Mouse (Mus musculus) kidney, embryonic 14.5 days (tissue): ENCODE data around the gene Sirt2. TPM values are rescaled to one million over a fixed set of nuclear protein-coding genes. Genes with fewer than 3 reads are reported as not detected.

Experiments
- ATAC-seq: fragments of 200-750 bp; cut with Nextera tagmentation; 2 replicates; pipeline ENCODE4 v1.8.0; 2017; ENCODE audit warnings: moderate number of reproducible peaks, mild to moderate bottlenecking, moderate TSS enrichment, moderate library complexity; ENCODE audit not compliant: low FRiP score, low TSS enrichment
- H3K27ac ChIP-seq: fragments of 300-500 bp; sonication (generic); 2 replicates; pipeline ENCODE4 v1.5.1; 2014; ENCODE audit warnings: low read depth, mild to moderate bottlenecking, low read length, moderate library complexity, mixed read lengths
- H3K27me3 ChIP-seq: fragments of 300-500 bp; sonication (generic); 2 replicates; pipeline ENCODE4 v1.6.1; 2014; ENCODE audit warnings: mild to moderate bottlenecking, low read length; ENCODE audit not compliant: control insufficient read depth, insufficient read depth
- H3K36me3 ChIP-seq: fragments of 300-500 bp; sonication (generic); 2 replicates; pipeline ENCODE4 v1.6.1; 2014; ENCODE audit warnings: low read length, mixed read lengths; ENCODE audit not compliant: control insufficient read depth, insufficient read depth
- H3K4me1 ChIP-seq: fragments of 300-500 bp; sonication (generic); 2 replicates; pipeline ENCODE4 v1.6.1; 2014; ENCODE audit warnings: low read length, mixed read lengths; ENCODE audit not compliant: control insufficient read depth, insufficient read depth
- H3K4me2 ChIP-seq: fragments of 300-500 bp; sonication (generic); replicated peaks from 2 replicates; pipeline ENCODE4 v1.6.1; 2014; ENCODE audit warnings: low read depth, mild to moderate bottlenecking, low read length
- H3K4me3 ChIP-seq: fragments of 300-500 bp; sonication (generic); 2 replicates; pipeline ENCODE4 v1.5.1; 2014; ENCODE audit warnings: mild to moderate bottlenecking, low read length
- H3K9ac ChIP-seq: fragments of 300-500 bp; sonication (generic); 2 replicates; pipeline ENCODE4 v1.6.1; 2014; ENCODE audit warnings: low read depth, mild to moderate bottlenecking, low read length, moderate library complexity
- H3K9me3 ChIP-seq: fragments of 300-500 bp; sonication (generic); 2 replicates; pipeline ENCODE4 v1.6.1; 2016; ENCODE audit warnings: low read length; ENCODE audit not compliant: control insufficient read depth
- WGBS: fragments of 180-500 bp; shearing (Covaris S2); extraction: QIAGEN DNeasy Blood & Tissue Kit; methylation state at CpG from one replicate; pipeline ENCODE4 v1.1.7; 2014; 5-methylcytosine and 5-hydroxymethylcytosine counted together
- polyA plus RNA-seq: library from polyadenylated mRNA; unstranded; fragments of >200 nt; fragmentation: Nextera tagmentation; extraction: Ambion mirVana; gene quantifications from 2 replicates; pipeline ENCODE4 v1.2.1, GENCODE M21; 2014

Sirt2 gene
- polyA plus RNA-seq, 1 experiment from 2014 or later: 56.7 TPM

- ATAC-seq: no peak
- Histone ChIP-seq H3K4me3 (no peak overlapping the region), H3K9me3 (no peaks in the 10 kb centered on the region), H3K27me3 (no peaks in the 10 kb centered on the region), H3K36me3 (peaks cover under 1% of the 10 kb centered on the region; the same call in 1 of the 2 replicates), H3K4me1 (peaks cover 16% of the 10 kb centered on the region), H3K27ac (no peak overlapping the region), H3K9ac (no peak overlapping the region), H3K4me2 (no peak overlapping the region)
- WGBS: 95% methylated on average over 8 of the region's 9 CpGs
These were observed 21.3 kb downstream of the Sirt2 start for GRCm38 (mm10) chr7:28787884-28788283.

GRCm38 (mm10) chr7:28788307-28789195, 22.0 kb downstream of the Sirt2 start, which contains the start of gene Rinl:
TSS of gene Rinl (plus strand) at chr7:28788969.
- no peak within 1 kb of the TSS for H3K9ac ChIP-seq
- H3K9me3 ChIP-seq: no peaks in the 10 kb centered on the region
- no peaks in the 10 kb centered on the region for H3K27me3 ChIP-seq
- H3K4me3 ChIP-seq: no peak within 1 kb of the TSS
- no peaks in the 10 kb centered on the region; the same call in 1 of the 2 replicates for H3K36me3 ChIP-seq
- 59% methylated on average over 5 of the region's 5 CpGs for WGBS
- peaks cover 16% of the 10 kb centered on the region for H3K4me1 ChIP-seq
- peak within 1 kb of the TSS; percentile 47; the same call in 1 of the 2 replicates for H3K27ac ChIP-seq
- no peak within 1 kb of the TSS for H3K4me2 ChIP-seq
- ATAC-seq: no peak

- WGBS: 53% methylated on average over 3 of the region's 3 CpGs
These were observed 22.7 kb downstream of the Sirt2 start for GRCm38 (mm10) chr7:28789235-28789634.

GRCm38 (mm10) chr7:28790066-28790806, 23.7 kb downstream of the Sirt2 start:
- Histone ChIP-seq H3K4me3 (no peak overlapping the region), H3K27me3 (no peaks in the 10 kb centered on the region), H3K9ac (no peak overlapping the region), H3K4me1 (peaks cover 16% of the 10 kb centered on the region), H3K9me3 (no peaks in the 10 kb centered on the region), H3K27ac (0 out of 2 replicates have a peak overlapping the region, but pooled peaks have one; percentile 30), H3K4me2 (no peak overlapping the region), H3K36me3 (no peaks in the 10 kb centered on the region; the same call in 1 of the 2 replicates)
- ATAC-seq: peak; percentile 67
- whole genome bisulfite sequencing: 51% methylated on average over 8 of the region's 8 CpGs

More at GRCm38 (mm10) chr7:28789235-28789634, 22.7 kb downstream of the Sirt2 start:
- Histone ChIP-seq H3K4me1 (peaks cover 16% of the 10 kb centered on the region), H3K9ac (no peak overlapping the region), H3K27me3 (no peaks in the 10 kb centered on the region), H3K4me3 (no peak overlapping the region), H3K27ac (peak overlapping the region; percentile 47; the same call in 1 of the 2 replicates), H3K4me2 (no peak overlapping the region), H3K9me3 (no peaks in the 10 kb centered on the region), H3K36me3 (no peaks in the 10 kb centered on the region; the same call in 1 of the 2 replicates)
- no peak for ATAC-seq

GRCm38 (mm10) chr7:28791706-28792105, 25.2 kb downstream of the Sirt2 start:
- no peaks in the 10 kb centered on the region for H3K9me3 ChIP-seq
- H3K4me3 ChIP-seq: no peak overlapping the region
- H3K4me2 ChIP-seq: no peak overlapping the region
- no peaks in the 10 kb centered on the region for H3K27me3 ChIP-seq
- H3K27ac ChIP-seq: no peak overlapping the region
- no peak overlapping the region for H3K9ac ChIP-seq
- peaks cover 16% of the 10 kb centered on the region for H3K4me1 ChIP-seq
- no peak for ATAC-seq
- no peaks in the 10 kb centered on the region; the same call in 1 of the 2 replicates for H3K36me3 ChIP-seq

- Histone ChIP-seq H3K4me1 (peaks cover 20% of the 10 kb centered on the region), H3K27ac (no peak overlapping the region)
These were observed 26.1 kb downstream of the Sirt2 start for GRCm38 (mm10) chr7:28792391-28793185.

GRCm38 (mm10) chr7:28793834-28794233, 27.3 kb downstream of the Sirt2 start:
- no peaks in the 10 kb centered on the region for H3K36me3 ChIP-seq
- no peaks in the 10 kb centered on the region for H3K27me3 ChIP-seq
- H3K4me2 ChIP-seq: no peak overlapping the region
- H3K4me1 ChIP-seq: peaks cover 15% of the 10 kb centered on the region
- no peaks in the 10 kb centered on the region for H3K9me3 ChIP-seq
- ATAC-seq: no peak
- 38% methylated on average over 2 of the region's 2 CpGs for WGBS
- no peak overlapping the region for H3K27ac ChIP-seq
- H3K4me3 ChIP-seq: no peak overlapping the region
- H3K9ac ChIP-seq: no peak overlapping the region

More at GRCm38 (mm10) chr7:28792391-28793185, 26.1 kb downstream of the Sirt2 start:
- Histone ChIP-seq H3K9ac (no peak overlapping the region), H3K36me3 (no peaks in the 10 kb centered on the region; the same call in 1 of the 2 replicates), H3K4me2 (no peak overlapping the region), H3K9me3 (no peaks in the 10 kb centered on the region), H3K27me3 (no peaks in the 10 kb centered on the region), H3K4me3 (no peak overlapping the region)
- ATAC-seq: no peak
- WGBS: 76% methylated on average over 13 of the region's 14 CpGs

- ATAC-seq: no peak
- Histone ChIP-seq H3K4me1 (peaks cover 9% of the 10 kb centered on the region; the same call in 1 of the 2 replicates), H3K9me3 (no peaks in the 10 kb centered on the region), H3K27me3 (no peaks in the 10 kb centered on the region), H3K4me3 (no peak overlapping the region), H3K4me2 (no peak overlapping the region), H3K27ac (no peak overlapping the region), H3K36me3 (no peaks in the 10 kb centered on the region), H3K9ac (no peak overlapping the region)
- WGBS: 75% methylated on average over 3 of the region's 3 CpGs
These were observed 28.0 kb downstream of the Sirt2 start for GRCm38 (mm10) chr7:28794496-28794895.
